Mouse (Mus musculus) lung, postnatal 25 days (tissue): ENCODE data around the gene Gnai1.
"Not testable (repeated sequence)": the region's sequence is repeated elsewhere in the genome, so short reads cannot be mapped to it uniquely, and the experiment has no call there.

Experiments used
- DNase-seq: peaks from one replicate; pipeline ENCODE4 v3.0.0; 2022; ENCODE audit warnings: low spot score

Gnai1 gene

GRCm38 (mm10) chr5:18360281-18360819 is at the start of gene Gnai1:
Gene Gnai1 (minus strand): TSS chr5:18360355.
- DNase-seq: peak; percentile 47

GRCm38 (mm10) chr5:18367864-18368263 is 7.7 kb upstream of the Gnai1 start:
- DNase-seq: no peak

- no peak for DNase-seq
Measured at GRCm38 (mm10) chr5:18365460-18365859, 5.3 kb upstream of the Gnai1 start.

GRCm38 (mm10) chr5:18360956-18361355 is 801 bp upstream of the Gnai1 start:
- no peak for DNase-seq

GRCm38 (mm10) chr5:18359376-18360280 is 527 bp downstream of the Gnai1 start:
- DNase-seq: no peak

- DNase-seq: no peak
Measured at GRCm38 (mm10) chr5:18358778-18359177, 1.4 kb downstream of the Gnai1 start.

GRCm38 (mm10) chr5:18358191-18358590 is 2.0 kb downstream of the Gnai1 start:
- peak; percentile 62 for DNase-seq

- no peak for DNase-seq
Measured at GRCm38 (mm10) chr5:18347297-18347696, 12.9 kb downstream of the Gnai1 start.

GRCm38 (mm10) chr5:18343455-18344142 is 16.6 kb downstream of the Gnai1 start:
- DNase-seq: no peak

- DNase-seq: no peak
Measured at GRCm38 (mm10) chr5:18342765-18343454, 17.2 kb downstream of the Gnai1 start.

GRCm38 (mm10) chr5:18341876-18342275 is 18.3 kb downstream of the Gnai1 start:
- DNase-seq: not testable (repeated sequence)

GRCm38 (mm10) chr5:18332256-18332655 is 27.9 kb downstream of the Gnai1 start:
- DNase-seq: no peak

- DNase-seq: no peak
Measured at GRCm38 (mm10) chr5:18330726-18331125, 29.4 kb downstream of the Gnai1 start.

- no peak for DNase-seq
Measured at GRCm38 (mm10) chr5:18326159-18326558, 34.0 kb downstream of the Gnai1 start.

- DNase-seq: no peak
Measured at GRCm38 (mm10) chr5:18323534-18323933, 36.6 kb downstream of the Gnai1 start.

- DNase-seq: no peak
Measured at GRCm38 (mm10) chr5:18321661-18322060, 38.5 kb downstream of the Gnai1 start.

- DNase-seq: no peak
Measured at GRCm38 (mm10) chr5:18318846-18319245, 41.3 kb downstream of the Gnai1 start.

GRCm38 (mm10) chr5:18307229-18307804 is 52.8 kb downstream of the Gnai1 start:
- no peak for DNase-seq

GRCm38 (mm10) chr5:18296584-18296983 is 63.6 kb downstream of the Gnai1 start:
- no peak for DNase-seq

- DNase-seq: no peak
Measured at GRCm38 (mm10) chr5:18292744-18293143, 67.4 kb downstream of the Gnai1 start.

GRCm38 (mm10) chr5:18289530-18289929 is 70.6 kb downstream of the Gnai1 start:
- no peak for DNase-seq

GRCm38 (mm10) chr5:18288694-18289093 is 71.5 kb downstream of the Gnai1 start:
- no peak for DNase-seq
